Mouse (Mus musculus): Measurements from ENCODE around the gene Lrrc17. TPM values are rescaled to one million over a fixed set of nuclear protein-coding genes. Genes with fewer than 3 reads are reported as not detected.

Lrrc17 gene
- polyA plus RNA-seq (2016; fragmentation: Nextera tagmentation; extraction: Ambion mirVana) = 14.1 and 16.8 TPM in 2 replicates

DNA sequence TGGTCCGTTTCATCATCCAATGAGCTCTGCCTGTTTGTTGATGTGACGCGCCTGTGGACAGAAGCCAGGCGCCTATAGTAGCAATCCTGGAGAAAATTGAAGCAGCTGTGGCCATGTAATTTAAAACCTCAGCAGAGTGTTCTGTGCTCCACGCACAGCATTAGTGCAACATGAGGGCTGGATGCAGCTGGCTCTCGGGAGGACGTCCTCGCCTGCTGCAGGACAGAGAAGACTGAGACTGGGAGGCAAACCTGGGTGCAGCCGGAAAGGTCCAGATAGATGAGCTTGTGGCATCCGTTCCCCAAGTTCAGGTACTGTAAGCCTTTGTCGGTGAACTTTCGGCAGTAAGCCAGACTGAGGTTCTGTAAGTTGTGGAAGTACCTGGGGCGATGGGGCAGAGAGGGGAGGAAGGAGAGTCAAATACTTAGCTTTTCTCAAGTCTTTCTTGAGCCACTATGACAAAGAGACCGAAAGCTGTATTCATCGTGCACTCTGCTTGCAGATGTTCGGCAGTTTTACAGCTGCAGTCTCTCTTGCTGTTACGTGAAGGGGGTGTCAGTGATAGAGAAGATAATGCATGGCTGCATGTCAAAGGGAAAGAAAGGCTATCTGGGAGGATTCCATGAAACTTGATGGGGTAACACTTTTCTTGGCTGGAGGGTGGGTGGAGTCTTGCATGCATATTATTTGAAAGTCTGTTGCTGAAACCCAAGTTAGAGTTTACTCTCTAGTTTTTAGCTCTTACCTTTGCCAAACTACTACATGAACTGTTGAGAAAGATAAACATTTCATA, at the start of gene Lrrc17:
TSS of gene Lrrc17 (plus strand) at position 151 of the 793 bp plus-strand sequence.
- no peak within 1 kb of the TSS for H3K9ac ChIP-seq
- H3K9me3 ChIP-seq = no peaks in the 10 kb centered on the region
- no peak for ATAC-seq (ENCODE audit: low FRiP score)
- H3K27ac ChIP-seq = no peak within 1 kb of the TSS
- WGBS = 69% methylated on average over 17 of the region's 17 CpGs
- no peak within 1 kb of the TSS for H3K4me2 ChIP-seq
- peaks cover 6% of the 10 kb centered on the region; the same call in 1 of the 2 replicates for H3K4me1 ChIP-seq
- H3K4me3 ChIP-seq (replicated peaks) = no peak within 1 kb of the TSS
- no peaks in the 10 kb centered on the region for H3K36me3 ChIP-seq (replicated peaks)
- no peaks in the 10 kb centered on the region for H3K27me3 ChIP-seq

DNA sequence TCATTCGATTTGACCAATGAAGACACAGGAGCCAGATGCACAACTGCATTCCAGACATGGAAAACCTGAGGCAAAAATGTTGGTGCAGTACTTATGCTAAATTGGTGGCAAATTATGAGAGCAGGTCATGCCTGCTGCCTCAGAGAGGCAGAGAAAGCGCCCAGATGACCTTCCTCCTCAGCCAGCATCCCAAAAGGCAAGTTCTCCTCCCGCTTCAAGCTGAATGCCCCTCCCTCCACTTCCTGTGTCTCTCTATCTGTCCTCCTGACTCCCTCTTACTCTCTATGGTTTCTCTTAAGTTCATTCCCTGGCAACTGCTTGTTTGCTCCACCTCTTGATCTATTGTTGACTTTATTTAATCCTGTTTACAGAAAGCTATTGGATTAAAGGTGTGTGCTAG, 48.6 kb upstream of the Lrrc17 start:
- WGBS = 75% methylated on average over 3 of the region's 3 CpGs
- no peak for ATAC-seq (ENCODE audit: low FRiP score)

DNA sequence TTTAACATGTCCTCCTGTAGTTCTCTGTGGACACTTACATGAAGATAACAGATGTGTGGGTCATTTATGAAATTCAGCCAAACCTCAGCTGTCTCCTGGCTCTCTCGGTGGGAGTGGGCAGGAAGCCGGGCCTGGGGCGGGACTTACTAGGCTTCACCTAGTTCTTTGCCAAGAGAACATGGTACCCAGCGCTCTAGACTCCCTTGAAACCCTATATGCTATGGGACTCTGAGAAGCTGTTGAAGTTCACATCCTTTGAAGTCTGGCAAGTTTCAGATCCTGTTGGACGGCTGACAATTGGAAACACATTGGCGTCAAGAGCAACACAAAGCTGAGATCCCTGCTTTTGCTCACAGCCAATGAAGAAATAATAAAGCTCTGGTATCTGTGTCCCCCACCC, 47.0 kb upstream of the Lrrc17 start:
- Histone ChIP-seq H3K4me1 (no peaks in the 10 kb centered on the region), H3K9me3 (no peaks in the 10 kb centered on the region), H3K27ac (no peak overlapping the region), H3K27me3 (no peaks in the 10 kb centered on the region), H3K4me2 (no peak overlapping the region), H3K4me3 (replicated peaks) (no peak overlapping the region), H3K9ac (no peak overlapping the region), H3K36me3 (replicated peaks) (no peaks in the 10 kb centered on the region)
- WGBS = 87% methylated on average over 6 of the region's 6 CpGs
- no peak for ATAC-seq (ENCODE audit: low FRiP score)

More for the DNA sequence above, 48.6 kb upstream of the Lrrc17 start:
- Histone ChIP-seq H3K9me3 (no peaks in the 10 kb centered on the region), H3K4me1 (no peaks in the 10 kb centered on the region), H3K27ac (no peak overlapping the region), H3K36me3 (replicated peaks) (no peaks in the 10 kb centered on the region), H3K9ac (no peak overlapping the region), H3K27me3 (no peaks in the 10 kb centered on the region), H3K4me2 (no peak overlapping the region), H3K4me3 (replicated peaks) (no peak overlapping the region)

DNA sequence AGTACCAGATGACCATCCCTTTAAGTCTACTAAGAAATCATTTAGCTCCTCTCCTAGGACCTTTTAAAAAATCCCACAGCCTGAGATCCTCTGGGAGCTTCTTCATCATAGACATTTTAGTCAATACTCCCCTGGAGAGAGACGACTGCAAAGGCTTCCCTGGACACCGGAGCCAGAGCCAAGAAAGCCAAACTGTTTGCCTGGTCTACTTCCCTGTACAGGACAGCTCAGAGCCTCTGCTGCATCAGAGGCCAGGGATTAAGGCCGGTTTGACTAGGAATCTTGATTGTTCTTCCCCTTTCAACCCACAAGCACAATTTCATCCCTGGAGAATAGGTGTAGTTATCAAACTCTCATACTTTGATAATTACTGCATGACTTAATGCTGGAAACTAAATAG, 46.5 kb upstream of the Lrrc17 start:
- Histone ChIP-seq H3K27me3 (no peaks in the 10 kb centered on the region), H3K4me2 (no peak overlapping the region), H3K36me3 (replicated peaks) (no peaks in the 10 kb centered on the region), H3K4me3 (replicated peaks) (no peak overlapping the region), H3K9ac (no peak overlapping the region), H3K27ac (no peak overlapping the region), H3K9me3 (no peaks in the 10 kb centered on the region), H3K4me1 (no peaks in the 10 kb centered on the region)
- no peak for ATAC-seq (ENCODE audit: low FRiP score)
- 62% methylated on average over 3 of the region's 3 CpGs for WGBS

DNA sequence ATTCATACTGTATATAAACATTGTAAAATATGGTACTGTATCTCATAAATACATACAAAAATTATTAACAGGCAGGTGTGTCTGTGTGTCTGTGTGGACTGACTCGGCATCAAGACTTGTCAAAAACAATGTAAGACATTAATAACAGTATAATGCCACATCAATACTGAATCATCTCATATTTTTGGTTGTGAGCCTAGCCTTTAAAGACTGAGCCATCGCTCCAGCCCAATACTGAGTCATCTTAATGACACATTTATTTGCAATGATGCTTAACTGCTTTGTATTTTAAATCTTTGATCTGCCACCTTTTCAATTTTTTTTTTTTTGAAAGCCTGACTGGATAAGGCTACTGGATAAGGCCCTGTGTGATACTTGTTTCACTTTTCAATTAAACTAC, 44.9 kb upstream of the Lrrc17 start:
- Histone ChIP-seq H3K4me2 (no peak overlapping the region), H3K27me3 (no peaks in the 10 kb centered on the region), H3K9me3 (no peaks in the 10 kb centered on the region), H3K27ac (no peak overlapping the region), H3K9ac (no peak overlapping the region), H3K4me3 (replicated peaks) (no peak overlapping the region), H3K4me1 (no peaks in the 10 kb centered on the region), H3K36me3 (replicated peaks) (no peaks in the 10 kb centered on the region)
- no peak for ATAC-seq (ENCODE audit: low FRiP score)
- 90% methylated on average over 2 of the region's 2 CpGs for WGBS

DNA sequence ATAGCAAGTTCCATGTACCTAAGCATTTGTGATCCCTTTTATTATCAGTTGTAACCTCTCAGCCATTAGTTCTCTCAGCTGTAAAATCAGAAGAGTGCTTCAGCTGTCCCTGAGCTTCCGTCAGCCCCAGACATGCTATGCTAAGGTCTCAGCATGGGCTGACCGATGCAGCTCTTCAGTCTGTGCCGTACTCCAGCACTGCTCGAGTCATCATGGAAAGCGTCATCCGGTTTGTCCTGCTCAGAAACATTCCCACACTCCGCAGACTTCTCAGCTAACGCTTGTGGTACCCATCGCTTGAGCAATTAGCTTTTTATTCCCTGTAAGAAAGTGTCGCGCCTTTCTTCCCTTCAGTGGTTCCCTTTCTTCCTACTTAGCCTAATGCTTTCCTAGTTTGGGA, 44.4 kb upstream of the Lrrc17 start:
- Histone ChIP-seq H3K4me1 (no peaks in the 10 kb centered on the region), H3K4me3 (replicated peaks) (no peak overlapping the region), H3K36me3 (replicated peaks) (no peaks in the 10 kb centered on the region), H3K9ac (no peak overlapping the region), H3K4me2 (no peak overlapping the region), H3K27ac (no peak overlapping the region), H3K27me3 (no peaks in the 10 kb centered on the region), H3K9me3 (no peaks in the 10 kb centered on the region)
- no peak for ATAC-seq (ENCODE audit: low FRiP score)
- WGBS = 86% methylated on average over 11 of the region's 11 CpGs

DNA sequence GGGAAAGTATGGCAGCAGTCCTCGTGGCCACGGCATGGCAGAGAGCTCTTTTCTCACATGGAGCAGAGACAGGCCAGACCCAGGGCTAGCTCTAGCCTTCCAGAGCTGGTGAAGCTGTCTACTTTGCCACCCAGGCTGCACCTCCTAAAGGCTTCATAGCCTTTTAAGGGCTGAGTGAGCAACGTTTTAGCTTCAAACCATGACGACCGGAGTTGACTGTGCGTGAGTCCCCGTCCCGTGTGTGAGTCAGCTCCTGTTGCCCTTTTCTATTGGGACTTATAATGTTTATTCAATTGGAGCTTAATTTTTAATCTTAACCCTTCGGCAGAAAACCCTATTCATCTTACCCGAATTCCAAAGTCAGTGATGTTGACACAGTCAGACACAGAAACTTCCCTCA, 43.2 kb upstream of the Lrrc17 start:
- Histone ChIP-seq H3K4me3 (replicated peaks) (no peak overlapping the region), H3K9me3 (no peaks in the 10 kb centered on the region), H3K27me3 (no peaks in the 10 kb centered on the region), H3K36me3 (replicated peaks) (no peaks in the 10 kb centered on the region), H3K4me2 (no peak overlapping the region), H3K27ac (no peak overlapping the region), H3K4me1 (no peaks in the 10 kb centered on the region), H3K9ac (no peak overlapping the region)
- 81% methylated on average over 10 of the region's 10 CpGs for WGBS
- no peak for ATAC-seq (ENCODE audit: low FRiP score)

DNA sequence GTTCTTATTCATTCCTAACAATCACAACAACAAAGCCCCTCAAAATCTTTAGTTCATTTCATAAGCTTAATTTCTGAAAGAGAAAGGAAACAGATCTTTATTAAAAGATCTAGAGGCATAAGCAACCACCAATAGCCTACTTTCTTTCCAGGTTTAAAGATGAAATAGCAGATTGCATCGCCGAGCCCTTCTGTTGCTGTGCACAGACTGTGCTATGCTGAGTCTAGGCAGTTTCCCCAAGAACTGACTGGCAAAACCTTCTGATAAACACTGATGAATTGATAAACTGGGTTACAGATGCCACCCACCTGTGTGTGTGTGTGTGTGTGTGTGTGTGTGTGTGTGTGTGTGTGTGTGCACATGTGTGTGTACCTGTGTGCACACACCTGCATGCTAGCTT, 42.4 kb upstream of the Lrrc17 start:
- no peaks in the 10 kb centered on the region for H3K36me3 ChIP-seq (replicated peaks)
- no peaks in the 10 kb centered on the region for H3K27me3 ChIP-seq
- WGBS = 81% methylated on average over 2 of the region's 2 CpGs
- H3K4me1 ChIP-seq = no peaks in the 10 kb centered on the region
- H3K27ac ChIP-seq = no peak overlapping the region
- ATAC-seq (ENCODE audit: low FRiP score) = no peak
- H3K4me3 ChIP-seq (replicated peaks) = no peak overlapping the region
- no peak overlapping the region for H3K9ac ChIP-seq
- no peak overlapping the region for H3K4me2 ChIP-seq
- no peaks in the 10 kb centered on the region for H3K9me3 ChIP-seq

DNA sequence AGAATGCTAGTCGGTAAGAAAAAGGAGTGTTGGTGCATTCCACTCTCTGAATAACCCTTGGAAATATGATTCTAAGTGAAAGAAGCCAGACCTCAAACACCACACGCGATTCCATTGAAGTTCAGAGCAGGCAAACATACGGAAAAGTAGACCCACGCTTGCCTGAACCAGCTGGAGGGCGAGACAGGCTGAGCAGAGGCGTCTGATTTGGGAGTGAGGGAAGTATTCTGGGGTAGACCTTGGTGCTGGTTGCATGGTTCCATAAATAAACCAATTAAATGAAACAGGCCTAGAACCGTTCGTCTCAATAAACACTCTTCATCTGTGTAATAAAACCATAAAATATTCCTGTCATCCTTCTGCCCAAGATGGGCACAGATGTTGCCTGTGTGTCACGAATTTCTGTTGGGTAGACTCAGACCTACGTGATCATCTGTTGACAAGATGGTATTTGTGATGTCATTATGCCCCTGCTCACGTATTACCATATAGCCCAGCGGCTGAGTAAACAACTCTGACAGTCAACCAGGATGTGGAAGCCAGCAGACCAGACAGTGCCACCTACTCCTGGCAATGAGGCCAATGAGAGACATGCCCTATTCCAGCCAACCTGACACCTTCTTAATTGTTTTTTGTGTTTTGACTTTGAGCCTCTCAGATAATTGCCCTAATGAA, 40.3 kb upstream of the Lrrc17 start:
- Histone ChIP-seq H3K36me3 (replicated peaks) (no peaks in the 10 kb centered on the region), H3K9ac (no peak overlapping the region), H3K4me3 (replicated peaks) (no peak overlapping the region), H3K27ac (no peak overlapping the region), H3K4me1 (no peaks in the 10 kb centered on the region), H3K4me2 (no peak overlapping the region), H3K9me3 (no peaks in the 10 kb centered on the region), H3K27me3 (no peaks in the 10 kb centered on the region)
- ATAC-seq (ENCODE audit: low FRiP score) = no peak
- 89% methylated on average over 13 of the region's 13 CpGs for WGBS

DNA sequence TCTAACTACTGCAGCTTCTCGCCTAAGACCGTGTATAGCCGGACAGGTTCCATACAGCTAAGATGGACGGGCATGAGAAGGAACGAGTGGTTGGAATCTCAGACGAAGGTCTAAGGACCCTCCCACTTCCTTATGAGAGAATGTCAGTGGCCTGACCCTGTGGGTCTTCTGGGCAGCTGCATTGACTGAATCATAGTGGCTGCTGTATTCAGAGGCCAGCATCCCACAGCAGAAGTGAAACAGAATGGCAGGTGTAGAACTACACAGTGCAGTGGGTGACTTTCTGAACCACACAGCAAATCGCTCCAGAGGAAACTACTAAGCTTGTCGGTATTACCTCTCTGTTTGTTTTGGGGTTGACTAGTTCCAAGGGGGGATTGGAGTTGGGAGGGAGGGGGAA, 38.2 kb upstream of the Lrrc17 start:
- Histone ChIP-seq H3K36me3 (replicated peaks) (no peaks in the 10 kb centered on the region), H3K4me2 (no peak overlapping the region), H3K9me3 (no peaks in the 10 kb centered on the region), H3K4me1 (no peaks in the 10 kb centered on the region), H3K27ac (no peak overlapping the region), H3K27me3 (no peaks in the 10 kb centered on the region), H3K4me3 (replicated peaks) (no peak overlapping the region), H3K9ac (no peak overlapping the region)
- no peak for ATAC-seq (ENCODE audit: low FRiP score)
- WGBS = 92% methylated on average over 8 of the region's 8 CpGs

DNA sequence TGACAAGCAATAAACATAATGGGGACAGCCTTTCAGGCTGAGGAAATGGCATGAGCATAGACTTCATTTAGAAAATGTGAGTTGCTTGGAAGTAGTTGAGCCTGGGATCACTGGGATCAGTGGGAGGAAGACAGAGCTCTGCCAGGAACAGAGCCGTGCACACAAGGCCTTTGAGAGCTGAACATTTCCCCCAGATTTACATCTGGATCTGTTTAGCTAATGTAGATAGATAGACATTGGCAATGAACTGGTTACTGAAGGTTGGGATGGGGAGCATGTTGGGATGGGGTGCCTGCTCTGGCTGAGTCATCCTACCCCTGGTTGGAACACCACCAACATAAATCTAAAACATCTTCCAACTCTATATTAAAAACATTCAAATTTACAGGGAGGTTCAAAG, 36.5 kb upstream of the Lrrc17 start:
- ATAC-seq (ENCODE audit: low FRiP score) = no peak
- Histone ChIP-seq H3K4me1 (no peaks in the 10 kb centered on the region), H3K9ac (no peak overlapping the region), H3K4me2 (no peak overlapping the region), H3K4me3 (replicated peaks) (no peak overlapping the region), H3K27ac (no peak overlapping the region), H3K27me3 (no peaks in the 10 kb centered on the region), H3K36me3 (replicated peaks) (no peaks in the 10 kb centered on the region), H3K9me3 (no peaks in the 10 kb centered on the region)
- WGBS = 74% methylated on average over 1 of the region's 1 CpGs

DNA sequence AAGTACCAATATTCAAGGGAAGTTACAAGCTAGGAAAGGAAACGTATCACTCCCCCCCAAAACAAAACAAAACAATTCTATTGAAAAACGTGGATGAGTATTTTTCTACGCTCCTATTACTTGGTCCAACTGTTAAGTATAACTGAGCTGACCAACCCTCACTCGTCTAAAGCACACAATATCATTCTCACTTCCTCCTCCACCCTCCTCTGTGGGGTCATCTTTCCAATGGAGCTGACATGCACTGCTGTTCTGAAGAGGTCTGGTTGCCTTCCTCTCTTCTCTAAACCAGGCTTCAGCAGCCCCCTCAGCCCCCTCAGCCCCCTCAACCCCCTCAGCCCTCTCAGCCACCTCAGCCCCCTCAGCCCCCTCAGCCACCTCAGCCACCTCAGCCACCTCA, 33.6 kb upstream of the Lrrc17 start:
- H3K27me3 ChIP-seq = no peaks in the 10 kb centered on the region
- no peak overlapping the region for H3K9ac ChIP-seq
- no peaks in the 10 kb centered on the region for H3K36me3 ChIP-seq (replicated peaks)
- ATAC-seq (ENCODE audit: low FRiP score) = no peak
- WGBS = 79% methylated on average over 4 of the region's 4 CpGs
- no peaks in the 10 kb centered on the region for H3K4me1 ChIP-seq
- no peak overlapping the region for H3K27ac ChIP-seq
- no peak overlapping the region for H3K4me3 ChIP-seq (replicated peaks)
- H3K4me2 ChIP-seq = no peak overlapping the region
- H3K9me3 ChIP-seq = no peaks in the 10 kb centered on the region

DNA sequence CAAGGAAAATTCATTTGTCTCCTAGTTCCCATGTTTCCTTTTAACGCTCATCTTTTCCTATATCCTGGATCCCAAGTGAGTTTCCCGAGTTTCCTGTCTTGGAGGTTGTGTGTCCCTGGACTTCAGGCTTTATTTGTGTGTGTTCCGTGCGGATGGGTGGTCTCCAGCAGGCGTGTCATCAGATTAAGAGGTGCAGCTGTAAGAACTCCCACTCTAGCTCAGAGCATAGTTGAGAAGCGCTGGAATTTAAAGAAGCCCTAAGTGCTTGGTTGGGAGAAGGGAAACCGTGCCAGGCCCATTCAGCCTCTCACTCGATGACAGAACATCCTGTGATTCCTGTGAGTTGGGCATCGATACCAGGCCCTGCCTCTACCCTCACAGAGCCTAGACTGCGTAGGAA, 30.0 kb upstream of the Lrrc17 start:
- Histone ChIP-seq H3K27me3 (no peaks in the 10 kb centered on the region), H3K36me3 (replicated peaks) (no peaks in the 10 kb centered on the region), H3K27ac (no peak overlapping the region), H3K4me3 (replicated peaks) (no peak overlapping the region), H3K4me2 (no peak overlapping the region), H3K4me1 (no peaks in the 10 kb centered on the region), H3K9me3 (no peaks in the 10 kb centered on the region), H3K9ac (no peak overlapping the region)
- WGBS = 73% methylated on average over 10 of the region's 10 CpGs
- no peak for ATAC-seq (ENCODE audit: low FRiP score)
